Mouse (Mus musculus) megakaryocyte, embryonic 14.5 days (primary cell): ENCODE measurements around the gene Lhpp.

Source experiments
- FLI1 ChIP-seq: IDR thresholded peaks from 2 replicates; pipeline ENCODE4 v1.6.1; 2012; ENCODE audit warnings: low read length, inconsistent platforms, mixed read lengths
- GATA1 ChIP-seq: IDR thresholded peaks from 3 replicates; pipeline ENCODE4 v1.6.1; 2012; ENCODE audit warnings: mixed read lengths, low read length, inconsistent platforms, borderline replicate concordance

DNA sequence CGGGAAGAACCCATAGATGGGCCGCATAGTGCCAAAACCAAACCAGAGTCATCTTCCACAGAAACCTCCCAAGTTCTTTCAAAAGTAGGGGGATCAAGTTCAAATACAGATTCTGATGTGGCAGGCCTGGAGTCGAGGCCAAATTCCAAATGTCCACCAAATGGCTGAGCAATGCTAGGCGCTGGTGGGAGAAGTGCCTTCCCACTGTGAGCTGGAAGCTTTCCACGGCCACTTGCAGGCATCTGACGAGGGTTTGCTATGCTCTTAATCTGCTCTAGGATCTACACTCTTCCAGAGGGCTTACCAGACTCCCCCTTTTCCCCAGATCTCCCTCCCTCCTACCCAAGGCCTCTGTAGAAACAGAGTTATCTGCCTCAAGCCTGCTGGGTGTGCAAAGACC lies 136.7 kb downstream of the Lhpp start:
- TF ChIP-seq GATA1 (no peak), FLI1 (no peak)
